Mouse (Mus musculus) v-Abl transformed pro-B cells (cell line): ENCODE measurements around the gene Gfpt1.
"Not testable (repeated sequence)": the region's sequence is repeated elsewhere in the genome, so short reads cannot be mapped to it uniquely, and the experiment has no call there.

ENCODE experiments used
- in situ Hi-C, 2 experiments: fragments of 400-800 bp; cut with MboI; formaldehyde crosslinking; loops; one replicate each; pipeline ENCODE4 v1.15.1; 2025; ENCODE audit not compliant: unreplicated experiment in 2 of 2

Gene Gfpt1

DNA sequence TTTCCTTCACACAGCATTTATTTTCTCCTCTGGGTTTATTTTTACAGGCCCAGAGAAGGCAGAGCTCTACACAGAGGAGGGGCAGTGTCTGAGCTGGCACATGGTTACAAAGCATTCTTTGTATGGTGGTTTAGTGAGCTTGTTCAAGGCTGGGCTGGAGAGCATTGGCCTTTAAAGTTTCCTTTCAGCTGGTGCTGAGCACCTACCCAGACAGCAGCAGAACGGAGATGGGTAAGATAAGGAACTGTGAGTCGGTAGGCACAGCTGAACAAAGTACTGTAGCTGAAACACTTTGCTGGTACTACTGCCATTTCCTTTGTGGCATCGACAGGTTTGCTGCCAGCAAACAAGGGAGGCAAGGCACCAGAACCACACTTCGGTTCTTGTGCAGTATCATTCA is 1.7 kb upstream of the Gfpt1 start:
- in situ Hi-C loops = no loop called here

DNA sequence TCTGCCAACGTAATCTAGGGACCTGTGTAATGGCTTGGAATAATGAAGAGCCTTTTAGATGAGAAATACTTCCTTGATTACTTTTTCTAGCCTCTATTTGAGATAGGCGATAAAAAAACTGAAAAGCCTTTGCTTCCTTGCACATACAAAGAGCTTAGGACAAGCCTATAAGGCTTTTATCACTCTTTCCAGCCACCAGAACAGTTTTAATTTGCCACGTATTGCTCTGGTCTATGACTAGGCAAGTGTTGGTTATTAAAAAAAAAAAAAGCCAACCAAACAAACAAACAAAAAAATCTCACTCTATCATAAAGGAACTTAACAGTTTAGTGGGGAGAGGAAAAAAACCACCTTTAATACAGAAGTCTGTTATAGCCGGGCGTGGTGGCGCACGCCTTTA is 1.2 kb upstream of the Gfpt1 start:
- in situ Hi-C loops = no loop called here

DNA sequence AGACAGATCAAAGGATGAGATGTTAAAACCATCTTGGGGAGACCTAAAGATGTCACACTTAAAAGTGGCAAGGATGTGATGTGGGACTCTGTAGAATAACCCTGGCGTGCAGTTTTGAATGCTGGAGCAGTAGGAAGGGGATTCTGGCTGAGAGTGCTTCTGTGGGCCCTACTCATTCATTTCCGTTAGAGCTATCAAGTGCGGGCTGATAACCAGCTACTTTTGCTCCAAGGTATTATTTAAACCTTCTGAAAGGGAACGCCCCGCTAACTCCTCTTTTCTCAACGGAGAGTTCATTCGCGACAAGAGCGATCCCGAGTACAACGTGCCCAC is 676 bp upstream of the Gfpt1 start:
- in situ Hi-C loops = no loop called here

DNA sequence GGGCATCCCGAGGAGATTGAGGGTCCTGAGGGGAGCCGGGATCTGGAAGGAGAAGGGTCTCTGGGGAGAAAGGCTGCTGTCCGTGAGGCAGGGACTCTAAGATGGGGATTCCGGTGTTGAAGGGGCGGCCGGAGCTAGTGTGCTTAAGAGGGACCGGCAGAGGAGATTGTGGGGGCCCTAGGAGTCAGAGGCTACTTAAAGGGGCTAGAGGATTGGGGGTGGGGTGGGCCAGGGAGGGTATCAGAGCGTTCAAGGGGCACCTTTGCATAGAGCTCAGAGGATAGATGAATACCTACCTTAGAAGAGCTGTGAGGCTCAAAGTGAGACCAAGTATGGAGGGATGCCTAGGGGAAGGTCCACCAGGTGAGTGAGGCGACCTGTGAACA is 478 bp downstream of the Gfpt1 start:
- in situ Hi-C loops = no loop called here

DNA sequence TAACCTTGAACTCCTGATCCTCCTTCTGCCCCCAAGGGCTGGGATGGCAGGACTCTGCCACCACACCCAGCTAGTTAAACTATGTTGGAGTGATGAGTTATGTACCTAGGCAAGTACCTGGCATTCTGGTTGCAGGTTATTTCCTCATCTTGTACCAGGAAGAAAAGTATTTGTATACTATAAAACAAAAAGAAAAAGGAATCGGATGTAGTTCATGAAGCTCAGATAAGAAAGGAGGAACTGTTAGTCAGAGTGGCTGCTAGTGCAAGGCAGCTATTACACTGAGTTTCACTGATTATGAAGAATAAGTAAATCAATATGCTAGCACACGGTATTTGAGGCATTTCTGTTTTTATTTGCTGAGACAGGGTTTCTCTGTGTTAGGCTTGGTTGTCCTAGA is 2.2 kb downstream of the Gfpt1 start:
- in situ Hi-C loops = no loop called here

DNA sequence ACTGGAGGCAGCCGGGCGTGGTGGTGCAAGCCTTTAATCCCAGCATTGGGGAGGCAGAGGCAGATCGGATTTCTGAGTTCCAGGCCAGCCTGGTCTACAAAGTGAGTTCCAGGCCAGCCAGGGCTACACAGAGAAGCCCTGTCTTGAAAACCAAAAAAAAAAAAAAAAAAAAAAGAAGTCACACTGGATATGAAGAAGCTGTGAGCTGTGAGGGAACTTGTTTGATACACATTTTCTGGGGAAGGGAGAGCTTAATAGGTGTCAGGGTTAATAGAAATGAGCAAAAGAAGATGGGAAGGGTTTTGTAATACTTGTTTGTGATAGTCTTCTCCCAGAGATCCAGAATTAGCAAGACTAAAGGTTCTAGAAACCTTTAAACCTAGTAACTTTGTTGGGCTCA is 2.9 kb downstream of the Gfpt1 start:
- in situ Hi-C loops = no loop called here

DNA sequence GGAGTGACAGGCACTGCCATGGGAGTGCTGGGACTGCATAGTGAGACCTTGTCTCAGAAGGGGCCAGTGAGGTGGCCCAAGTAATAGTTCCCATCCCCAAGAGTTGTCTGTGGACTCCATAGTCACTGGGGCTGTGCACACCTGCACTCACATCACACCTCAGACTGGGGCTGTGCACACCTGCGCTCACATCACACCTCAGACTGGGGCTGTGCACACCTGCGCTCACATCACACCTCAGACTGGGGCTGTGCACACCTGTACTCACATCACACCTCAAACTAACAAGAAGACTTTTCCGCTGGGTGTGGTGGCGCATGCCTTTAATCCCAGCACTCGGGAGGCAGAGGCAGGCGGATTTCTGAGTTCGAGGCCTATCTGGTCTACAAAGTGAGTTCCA is 6.1 kb downstream of the Gfpt1 start:
- in situ Hi-C loops = not testable (repeated sequence)

DNA sequence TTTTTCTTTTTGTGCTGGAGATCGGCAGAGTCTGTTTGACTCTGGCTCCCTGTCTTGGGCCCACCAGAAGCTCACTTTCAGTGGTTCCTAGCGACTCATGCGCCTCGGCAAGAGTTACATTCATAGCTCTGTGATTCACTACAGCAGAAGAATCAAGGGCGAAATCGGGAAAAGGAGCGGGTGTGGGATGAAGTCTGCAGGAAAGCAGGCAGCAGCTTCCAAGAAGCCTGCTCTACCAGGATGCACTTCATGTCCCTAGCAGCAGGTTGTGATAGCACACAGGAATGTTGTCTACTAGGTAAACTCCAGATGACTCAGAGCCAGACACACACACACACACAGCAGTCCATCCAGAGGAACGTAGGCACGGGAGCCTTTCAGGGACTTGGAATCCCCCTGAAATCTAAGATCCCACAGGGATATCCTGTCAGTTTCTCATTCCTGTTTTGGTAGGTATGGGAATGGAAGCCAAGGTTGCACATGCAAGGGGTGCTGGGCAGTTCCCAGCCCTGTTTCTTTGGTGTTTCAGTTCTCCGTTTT is 9.3 kb downstream of the Gfpt1 start:
- in situ Hi-C loops = no loop called here

DNA sequence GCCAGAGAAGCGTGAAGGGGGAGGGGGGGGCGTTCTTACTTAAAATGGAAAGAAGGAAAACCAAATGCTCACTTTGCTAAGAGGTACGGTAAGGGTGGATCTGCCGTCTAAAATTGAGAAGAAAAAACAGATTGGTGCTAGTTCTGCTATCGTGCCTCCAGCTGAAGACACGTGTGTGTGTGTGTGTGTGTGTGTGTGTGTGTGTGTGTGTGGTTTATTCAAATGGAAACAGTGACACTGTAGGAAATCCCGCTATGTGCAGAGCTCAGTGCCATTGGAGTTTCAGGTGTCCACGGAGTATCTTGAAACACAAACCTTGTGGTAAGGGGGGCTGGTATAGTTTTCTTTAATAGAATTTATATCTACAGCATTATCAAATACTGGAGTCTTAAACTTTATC is 11.5 kb downstream of the Gfpt1 start:
- in situ Hi-C loops = no loop called here

DNA sequence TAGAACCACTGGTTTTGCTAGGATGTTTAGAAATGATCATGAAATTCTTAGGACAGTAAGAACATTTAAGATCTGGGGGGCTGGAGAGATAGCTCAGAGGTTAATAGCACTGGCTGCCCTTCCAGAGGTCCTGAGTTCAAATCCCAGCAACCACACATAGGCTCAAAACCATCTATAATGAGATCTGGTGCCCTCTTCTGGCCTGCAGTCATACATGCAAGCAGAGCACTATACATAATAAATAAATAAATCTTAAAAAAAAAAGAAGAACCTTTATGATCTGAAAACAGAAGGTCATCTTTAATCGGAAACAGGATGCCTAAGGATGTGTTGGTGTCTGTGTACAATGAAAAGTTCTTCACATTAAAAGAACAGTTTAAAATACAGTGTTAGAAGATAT is 17.1 kb downstream of the Gfpt1 start:
- in situ Hi-C loops = no loop called here

DNA sequence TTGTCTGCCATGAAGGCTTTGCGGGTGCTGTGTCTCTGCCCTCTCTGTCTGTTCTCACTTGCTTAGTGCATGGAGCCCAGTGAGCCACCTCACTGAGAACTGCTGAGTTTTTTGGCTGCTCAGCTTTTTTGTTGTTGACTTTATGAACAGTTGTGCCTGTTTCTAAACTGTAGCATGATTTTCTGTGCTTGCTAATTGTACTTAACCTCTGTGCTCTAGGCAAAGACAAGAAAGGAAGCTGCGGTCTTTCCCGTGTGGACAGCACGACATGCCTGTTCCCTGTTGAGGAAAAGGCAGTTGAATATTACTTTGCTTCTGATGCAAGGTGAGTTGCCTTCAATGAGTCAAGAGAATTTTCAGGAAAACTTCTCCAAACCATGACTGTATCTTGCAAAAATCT is 20.9 kb downstream of the Gfpt1 start:
- in situ Hi-C loops = no loop called here

DNA sequence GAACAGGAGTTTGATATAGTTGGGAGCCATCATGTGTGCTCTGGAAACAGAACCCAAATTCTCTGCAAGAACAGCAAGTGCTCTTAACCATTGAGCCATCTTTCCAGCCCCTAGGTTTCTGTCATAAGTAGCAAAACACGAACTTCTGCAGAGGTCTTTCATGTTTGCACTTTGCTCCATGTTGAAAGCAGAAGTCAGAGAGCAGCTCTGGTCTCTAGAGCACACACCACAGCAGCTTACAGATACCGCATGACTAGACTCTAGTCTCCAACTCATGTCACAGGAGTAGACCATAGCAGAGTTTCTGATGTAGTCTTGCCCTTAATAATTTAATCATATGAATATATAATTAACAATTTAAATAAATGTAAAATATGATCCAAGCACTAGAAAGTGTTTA is 25.6 kb downstream of the Gfpt1 start:
- in situ Hi-C loops = no loop called here

DNA sequence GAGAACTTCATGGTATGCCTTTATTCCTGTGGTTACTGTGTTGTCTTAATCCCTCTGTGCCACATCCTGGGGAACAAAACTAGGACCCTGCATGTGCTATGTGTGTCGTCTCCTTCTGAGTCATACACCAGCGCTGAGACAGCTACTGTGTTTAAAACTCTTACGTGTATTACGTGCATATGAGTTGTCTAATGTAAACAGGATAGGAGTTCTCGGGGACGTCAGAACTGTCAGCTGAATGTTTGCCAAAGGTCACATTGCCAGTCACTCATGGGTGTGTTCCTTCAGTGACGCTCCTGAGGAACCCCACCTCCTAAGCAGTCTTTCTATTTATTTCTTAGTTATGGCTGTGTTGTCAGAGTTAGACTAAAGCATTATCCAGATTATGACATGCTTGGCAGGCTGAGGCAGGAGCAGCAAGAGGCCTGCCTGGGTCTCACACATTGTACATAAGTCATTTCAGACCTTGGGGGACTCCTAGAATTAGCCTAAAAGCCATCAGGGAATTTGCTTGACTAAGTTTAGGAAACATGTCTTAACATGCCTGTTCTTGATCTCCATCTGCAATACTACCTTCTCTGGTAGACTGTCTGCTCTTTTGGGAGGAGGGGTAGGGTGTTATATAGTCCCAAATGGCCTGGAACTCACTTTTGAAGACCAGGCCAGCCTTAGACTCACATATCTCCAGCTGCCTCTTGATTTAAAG is 26.7 kb downstream of the Gfpt1 start:
- in situ Hi-C loops = no loop called here

DNA sequence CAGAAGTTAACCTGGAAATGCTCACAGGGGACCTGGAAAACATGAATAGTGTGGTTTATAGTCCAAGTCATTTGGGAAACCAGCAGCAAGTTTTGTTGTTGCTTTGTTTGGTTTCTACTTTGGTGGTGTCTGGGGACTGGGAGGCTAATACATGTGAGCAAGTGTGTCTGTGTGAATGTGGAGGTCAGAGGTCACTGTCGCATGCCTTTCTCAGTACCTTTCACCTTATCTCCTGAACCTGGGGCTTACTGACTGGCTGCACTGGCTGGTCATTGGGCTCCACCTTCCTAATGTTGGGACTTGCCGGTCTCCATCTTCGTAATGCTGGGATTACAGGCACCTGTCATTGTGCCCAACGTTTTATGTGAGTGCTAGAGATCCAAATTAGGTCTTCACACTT is 28.0 kb downstream of the Gfpt1 start:
- in situ Hi-C loops = no loop called here

DNA sequence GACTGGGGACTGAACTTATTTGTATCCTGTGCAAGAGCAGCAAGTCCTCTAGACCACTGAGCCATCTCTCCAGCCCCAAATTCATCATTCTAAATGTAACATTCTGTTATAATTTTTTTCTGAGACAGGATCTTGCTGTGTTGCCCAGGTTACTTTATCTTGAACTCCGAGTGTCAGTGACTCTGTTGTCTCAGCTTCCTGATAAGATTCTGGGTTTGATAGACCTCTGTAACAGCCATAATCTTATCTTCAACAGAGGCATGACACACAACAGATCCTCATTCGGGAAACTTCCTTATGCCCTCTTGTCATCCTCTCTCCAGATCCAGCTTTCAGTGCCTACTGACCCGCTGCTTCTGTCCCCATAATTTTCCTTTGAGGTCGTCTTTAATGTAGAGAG is 30.1 kb downstream of the Gfpt1 start:
- in situ Hi-C loops = no loop called here

DNA sequence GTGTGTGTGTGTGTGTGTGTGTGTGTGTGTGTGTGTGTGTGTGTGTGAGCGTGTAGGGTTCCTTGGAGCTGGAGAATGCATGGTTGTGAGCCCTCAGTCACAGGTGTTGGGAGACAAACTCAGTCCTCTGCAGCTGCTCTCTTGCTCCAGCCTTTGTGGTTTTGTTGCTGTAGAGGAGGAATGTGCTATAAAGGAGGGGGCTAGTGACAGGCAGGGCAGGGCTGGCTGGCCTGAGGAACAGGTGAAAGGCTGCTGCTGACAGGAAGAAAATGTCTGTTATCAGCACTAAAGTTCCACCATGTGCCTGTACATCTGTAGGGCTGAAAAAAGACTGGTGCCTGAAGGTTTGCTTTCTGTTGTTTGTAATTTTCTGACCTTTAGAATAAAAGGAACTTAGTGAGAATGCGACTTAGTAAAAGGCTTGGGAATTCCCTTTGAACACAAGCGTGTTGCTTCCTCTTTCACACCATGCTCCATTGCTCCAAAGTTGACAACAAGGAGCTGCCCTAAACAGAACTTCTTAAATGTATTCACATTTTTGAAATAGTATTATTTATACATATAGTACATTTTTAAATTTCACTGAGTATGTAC is 32.5 kb downstream of the Gfpt1 start:
- in situ Hi-C loops = loop anchor here in 1 of 2 experiments (25.0 kb wide), 1 partner anchor 612 kb away; no protein-coding TSS in a partner anchor

DNA sequence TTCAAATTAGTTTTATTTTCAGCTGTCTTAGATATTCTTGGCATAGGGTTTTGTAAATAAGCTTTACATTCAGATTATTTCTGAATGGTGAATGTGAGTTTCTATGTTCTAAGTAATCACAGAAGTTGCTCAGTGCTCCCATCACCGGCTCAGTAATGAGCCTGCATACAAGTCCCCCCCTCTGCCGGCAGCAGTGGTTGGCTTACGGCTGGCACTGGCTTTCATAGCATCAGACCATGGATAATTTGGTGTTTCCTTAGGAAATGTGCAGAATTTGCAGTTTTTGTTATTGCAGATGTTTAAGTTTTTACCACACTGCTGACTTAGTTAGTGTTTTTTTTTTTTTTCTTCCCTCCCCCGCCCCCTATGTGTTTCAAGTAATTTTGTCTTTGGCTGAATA is 36.8 kb downstream of the Gfpt1 start:
- in situ Hi-C loops = loop anchor here in 1 of 2 experiments (25.0 kb wide), 1 partner anchor 608 kb away; no protein-coding TSS in a partner anchor

DNA sequence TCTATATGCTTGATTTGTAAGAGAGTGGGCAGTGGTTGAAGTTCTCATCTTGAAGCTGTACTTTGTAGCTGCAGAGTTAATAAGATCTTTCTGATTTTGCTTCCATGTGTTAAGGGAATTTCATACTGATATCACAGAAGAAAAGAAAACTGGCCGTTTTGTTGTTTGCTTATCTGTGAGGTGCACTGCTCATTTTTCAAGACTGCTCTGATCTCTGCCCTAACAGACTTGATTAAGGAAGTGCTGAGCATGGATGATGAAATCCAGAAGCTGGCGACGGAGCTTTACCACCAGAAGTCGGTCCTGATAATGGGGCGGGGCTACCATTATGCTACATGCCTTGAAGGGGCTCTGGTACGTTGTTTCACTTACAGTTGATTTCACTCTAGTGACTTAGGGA is 42.4 kb downstream of the Gfpt1 start:
- in situ Hi-C loops = loop anchor here in 1 of 2 experiments (25.0 kb wide), 1 partner anchor 602 kb away; no protein-coding TSS in a partner anchor

DNA sequence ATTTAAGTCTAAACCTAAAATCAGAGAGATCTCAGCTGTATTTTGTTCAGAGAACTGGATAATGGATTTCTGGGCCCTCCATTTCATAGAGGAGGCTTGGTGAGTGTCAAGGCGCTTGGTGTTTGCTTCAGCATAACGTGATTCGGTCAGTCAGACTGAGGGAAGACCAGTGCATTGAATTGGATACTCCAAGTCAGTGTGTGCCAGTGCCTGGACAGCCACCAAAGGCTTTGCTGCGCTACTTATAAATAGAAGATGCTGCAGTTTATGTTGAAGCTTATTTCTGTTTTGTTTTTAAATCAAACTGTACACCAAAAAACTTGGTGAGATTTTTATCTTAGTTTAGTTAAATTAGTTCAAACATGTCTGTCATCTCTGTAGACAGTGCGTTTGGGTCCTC is 45.7 kb downstream of the Gfpt1 start:
- in situ Hi-C loops = loop anchor here in 1 of 2 experiments (25.0 kb wide), 1 partner anchor 599 kb away; no protein-coding TSS in a partner anchor

DNA sequence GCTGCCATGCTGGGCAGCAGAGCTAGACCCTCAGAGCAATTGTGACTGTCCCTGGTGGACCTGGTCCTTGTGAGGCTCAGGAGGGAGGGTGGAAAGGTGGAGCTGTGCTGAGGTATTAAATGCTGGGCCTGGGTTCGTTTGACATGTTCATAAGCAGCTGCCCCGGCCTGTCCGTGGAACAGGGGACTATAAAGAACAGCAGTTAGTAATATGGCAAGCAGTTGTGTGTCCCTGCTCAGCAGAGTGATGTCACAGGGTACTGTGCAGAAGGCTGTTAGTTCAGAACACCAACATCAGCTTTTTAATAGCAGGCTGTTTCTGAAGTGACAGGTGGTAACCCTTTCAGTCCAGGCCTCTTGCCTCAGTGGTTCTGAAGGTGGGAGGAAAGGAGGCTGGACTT is 48.2 kb downstream of the Gfpt1 start:
- in situ Hi-C loops = loop anchor here in 1 of 2 experiments (25.0 kb wide), 1 partner anchor 596 kb away; no protein-coding TSS in a partner anchor

DNA sequence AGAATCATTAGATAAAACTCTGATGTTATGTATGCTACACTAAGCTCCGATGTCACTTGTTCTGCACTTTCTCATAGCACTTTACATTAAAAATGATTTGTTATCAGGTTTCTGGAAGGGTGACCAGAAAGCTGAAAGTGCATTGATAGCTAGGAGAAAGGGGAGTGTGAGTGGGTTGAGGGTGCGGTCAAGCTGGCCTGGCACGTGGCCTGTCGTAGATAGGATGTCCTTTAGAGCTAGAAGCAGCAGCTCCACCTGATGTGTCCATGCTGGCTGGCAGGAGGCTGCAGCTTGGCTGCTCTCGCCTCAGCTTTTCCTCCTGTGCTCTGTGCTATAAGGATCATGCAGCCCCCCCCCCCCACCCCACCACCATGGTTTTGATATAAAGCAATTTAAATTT is 49.8 kb downstream of the Gfpt1 start:
- in situ Hi-C loops = loop anchor here in 1 of 2 experiments (25.0 kb wide), 1 partner anchor 595 kb away; no protein-coding TSS in a partner anchor

DNA sequence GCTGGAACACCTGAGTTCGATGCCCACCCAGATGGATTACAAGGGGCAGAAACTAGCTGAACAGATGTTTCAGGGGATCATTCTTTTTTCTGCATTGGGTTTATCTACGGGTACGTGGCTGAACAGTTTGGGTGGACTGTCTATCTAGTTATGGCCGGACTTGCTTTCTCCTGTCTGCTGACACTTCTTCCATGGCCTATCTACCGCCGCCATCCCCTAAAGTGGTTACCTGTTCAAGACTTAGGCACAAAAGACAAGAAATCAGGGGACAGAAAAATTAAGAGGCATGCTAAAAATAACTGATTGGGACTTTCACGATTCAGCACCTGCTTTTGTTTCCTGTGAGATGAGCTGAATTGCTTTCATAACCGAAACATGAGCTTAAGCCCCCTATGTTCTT is 51.0 kb downstream of the Gfpt1 start:
- in situ Hi-C loops = loop anchor here in 1 of 2 experiments (25.0 kb wide), 1 partner anchor 594 kb away; no protein-coding TSS in a partner anchor
